Mouse (Mus musculus): ENCODE measurements around the gene Ctsa. TPM values are rescaled to one million over a fixed set of nuclear protein-coding genes. Genes with fewer than 3 reads are reported as not detected.
A peak's percentile ranks its signal among the peaks of the same experiment; 100 is the strongest.
"Not testable (repeated sequence)": the region's sequence is repeated elsewhere in the genome, so short reads cannot be mapped to it uniquely, and the experiment has no call there.

The Ctsa gene
- polyA plus RNA-seq, 1 experiment from 2014 or later: 418 TPM

DNA sequence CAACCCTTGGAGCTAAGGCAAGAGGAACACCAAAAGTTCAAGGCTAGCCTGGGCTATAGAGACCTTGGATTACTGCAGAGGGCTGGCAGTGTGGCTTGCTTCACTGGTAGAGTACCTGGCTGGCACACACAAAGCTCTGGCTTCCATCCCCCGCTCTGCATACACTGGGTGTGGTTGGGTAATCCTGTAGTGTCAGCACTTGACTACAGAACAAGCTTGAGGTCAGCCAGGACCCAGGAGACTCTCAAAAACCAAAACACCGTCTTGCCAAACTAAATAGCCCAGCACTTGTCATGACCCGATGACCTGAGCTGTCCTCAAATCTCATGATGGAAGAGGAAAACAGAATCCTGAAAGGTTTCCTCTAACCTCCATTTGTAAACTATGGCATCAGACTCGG is 42.2 kb upstream of the Ctsa start:
- H3K4me2 ChIP-seq (ENCODE audit: low read depth, low read length): no peak overlapping the region
- no peaks in the 10 kb centered on the region for H3K27me3 ChIP-seq (replicated peaks; ENCODE audit: control insufficient read depth, insufficient read depth, low read length)
- no peaks in the 10 kb centered on the region for H3K9me3 ChIP-seq (ENCODE audit: control insufficient read depth, low read length)
- ATAC-seq: no peak
- H3K4me1 ChIP-seq (ENCODE audit: control insufficient read depth, insufficient read depth, low read length): peaks cover 20% of the 10 kb centered on the region
- no peak overlapping the region for H3K27ac ChIP-seq (ENCODE audit: low read length)
- 64% methylated on average over 4 of the region's 4 CpGs for WGBS
- H3K9ac ChIP-seq (ENCODE audit: low read depth, low read length): no peak overlapping the region
- H3K36me3 ChIP-seq (ENCODE audit: control insufficient read depth, insufficient read depth, low read length): peaks cover 22% of the 10 kb centered on the region; the same call in 1 of the 2 replicates
- no peak overlapping the region for H3K4me3 ChIP-seq (ENCODE audit: low read length)

GRCm38 (mm10) chr2:164791841-164792261 is 40.8 kb upstream of the Ctsa start:
- Histone ChIP-seq H3K9ac (ENCODE audit: low read depth, low read length) (peak overlapping the region; percentile 19; the same call in 1 of the 2 replicates), H3K27me3 (replicated peaks; ENCODE audit: control insufficient read depth, insufficient read depth, low read length) (no peaks in the 10 kb centered on the region), H3K4me2 (ENCODE audit: low read depth, low read length) (no peak overlapping the region), H3K4me3 (ENCODE audit: low read length) (no peak overlapping the region), H3K9me3 (ENCODE audit: control insufficient read depth, low read length) (no peaks in the 10 kb centered on the region), H3K4me1 (ENCODE audit: control insufficient read depth, insufficient read depth, low read length) (peaks cover 16% of the 10 kb centered on the region), H3K27ac (ENCODE audit: low read length) (peak overlapping the region; percentile 28; the same call in 1 of the 2 replicates), H3K36me3 (ENCODE audit: control insufficient read depth, insufficient read depth, low read length) (peaks cover 24% of the 10 kb centered on the region; the same call in 1 of the 2 replicates)
- 87% methylated on average over 18 of the region's 18 CpGs for WGBS
- ATAC-seq: no peak

DNA sequence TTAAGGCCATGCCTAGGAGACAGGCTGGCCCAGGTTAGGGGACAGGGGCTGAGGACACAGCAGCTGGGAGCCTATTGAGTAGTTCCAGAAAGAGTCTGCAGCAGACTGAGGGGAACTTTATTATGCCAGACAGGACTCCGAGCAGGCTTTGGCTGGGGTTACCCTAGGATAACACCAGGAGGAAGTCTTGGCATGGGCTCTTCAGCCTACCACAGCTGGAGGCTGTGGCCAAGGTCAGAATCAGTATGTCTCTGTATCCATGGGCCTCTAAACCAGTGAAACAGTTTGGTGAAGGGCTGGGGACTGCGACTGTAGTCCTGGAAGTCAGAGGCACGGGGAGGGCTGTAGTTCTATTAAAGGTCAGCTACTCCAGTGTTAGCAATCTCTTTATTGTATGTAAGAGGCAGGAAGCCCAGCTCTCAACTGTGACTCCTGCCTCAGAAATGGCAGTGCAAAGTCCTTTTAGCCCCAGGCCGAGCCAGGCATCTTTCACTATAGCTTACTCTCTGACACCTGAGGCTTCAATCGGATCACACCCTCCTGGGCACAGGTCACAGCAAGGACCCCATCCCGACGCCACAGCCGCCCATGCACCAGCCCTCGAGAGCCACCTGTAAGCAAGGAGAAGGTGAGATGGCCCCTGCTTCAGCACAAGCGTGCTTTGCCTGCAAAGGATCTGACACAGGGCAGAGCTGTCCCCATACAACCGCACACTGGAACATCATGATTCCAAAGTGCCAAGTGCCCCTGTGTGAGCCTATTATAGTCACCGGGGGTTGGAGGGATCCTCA is 40.1 kb upstream of the Ctsa start:
- H3K27ac ChIP-seq (ENCODE audit: low read length): peak overlapping the region; percentile 28
- 89% methylated on average over 12 of the region's 12 CpGs for WGBS
- H3K27me3 ChIP-seq (replicated peaks; ENCODE audit: control insufficient read depth, insufficient read depth, low read length): no peaks in the 10 kb centered on the region
- peak; percentile 6; the same call in 1 of the 2 replicates for ATAC-seq
- no peak overlapping the region for H3K4me3 ChIP-seq (ENCODE audit: low read length)
- H3K9me3 ChIP-seq (ENCODE audit: control insufficient read depth, low read length): no peaks in the 10 kb centered on the region
- no peak overlapping the region for H3K4me2 ChIP-seq (ENCODE audit: low read depth, low read length)
- H3K9ac ChIP-seq (ENCODE audit: low read depth, low read length): no peak overlapping the region; the same call in 1 of the 2 replicates
- H3K4me1 ChIP-seq (ENCODE audit: control insufficient read depth, insufficient read depth, low read length): peaks cover 12% of the 10 kb centered on the region
- peaks cover 26% of the 10 kb centered on the region; the same call in 1 of the 2 replicates for H3K36me3 ChIP-seq (ENCODE audit: control insufficient read depth, insufficient read depth, low read length)

GRCm38 (mm10) chr2:164793236-164793635 is 39.4 kb upstream of the Ctsa start:
- Histone ChIP-seq H3K4me3 (ENCODE audit: low read length) (no peak overlapping the region), H3K27me3 (replicated peaks; ENCODE audit: control insufficient read depth, insufficient read depth, low read length) (no peaks in the 10 kb centered on the region), H3K36me3 (ENCODE audit: control insufficient read depth, insufficient read depth, low read length) (peaks cover 26% of the 10 kb centered on the region; the same call in 1 of the 2 replicates), H3K27ac (ENCODE audit: low read length) (no peak overlapping the region), H3K9me3 (ENCODE audit: control insufficient read depth, low read length) (no peaks in the 10 kb centered on the region), H3K4me1 (ENCODE audit: control insufficient read depth, insufficient read depth, low read length) (peaks cover 11% of the 10 kb centered on the region), H3K9ac (ENCODE audit: low read depth, low read length) (no peak overlapping the region), H3K4me2 (ENCODE audit: low read depth, low read length) (no peak overlapping the region)
- WGBS: 69% methylated on average over 3 of the region's 3 CpGs
- 0 out of 2 replicates have a peak, but pooled peaks have one; percentile 16 for ATAC-seq

GRCm38 (mm10) chr2:164793772-164794171 is 38.9 kb upstream of the Ctsa start:
- ATAC-seq: no peak
- no peaks in the 10 kb centered on the region for H3K9me3 ChIP-seq (ENCODE audit: control insufficient read depth, low read length)
- H3K9ac ChIP-seq (ENCODE audit: low read depth, low read length): no peak overlapping the region
- no peak overlapping the region for H3K4me3 ChIP-seq (ENCODE audit: low read length)
- no peak overlapping the region for H3K4me2 ChIP-seq (ENCODE audit: low read depth, low read length)
- peaks cover 23% of the 10 kb centered on the region; the same call in 1 of the 2 replicates for H3K36me3 ChIP-seq (ENCODE audit: control insufficient read depth, insufficient read depth, low read length)
- H3K27me3 ChIP-seq (replicated peaks; ENCODE audit: control insufficient read depth, insufficient read depth, low read length): no peaks in the 10 kb centered on the region
- H3K27ac ChIP-seq (ENCODE audit: low read length): no peak overlapping the region
- peaks cover 6% of the 10 kb centered on the region for H3K4me1 ChIP-seq (ENCODE audit: control insufficient read depth, insufficient read depth, low read length)
- WGBS: 91% methylated on average over 2 of the region's 2 CpGs

DNA sequence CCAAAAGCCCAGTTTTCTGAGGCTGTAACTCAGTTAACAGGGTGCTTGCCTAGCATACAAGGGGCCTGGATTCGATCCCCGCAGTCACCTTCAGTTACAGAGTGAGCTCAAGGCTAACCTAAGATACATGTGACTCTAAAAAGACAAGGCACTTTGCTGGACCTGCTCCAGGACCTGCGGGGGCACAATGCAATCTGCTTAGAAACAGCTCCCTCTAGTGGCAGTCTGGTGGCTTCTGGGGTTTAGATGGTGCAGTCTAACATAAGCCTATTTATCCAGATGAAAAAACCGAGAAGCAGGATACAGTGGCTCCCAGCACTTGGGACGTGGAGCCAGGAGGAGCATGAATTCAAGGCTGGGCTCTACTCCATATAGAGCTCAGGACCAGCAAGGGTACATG is 38.4 kb upstream of the Ctsa start:
- Histone ChIP-seq H3K27ac (ENCODE audit: low read length) (no peak overlapping the region), H3K4me2 (ENCODE audit: low read depth, low read length) (no peak overlapping the region), H3K36me3 (ENCODE audit: control insufficient read depth, insufficient read depth, low read length) (peaks cover 23% of the 10 kb centered on the region; the same call in 1 of the 2 replicates), H3K9ac (ENCODE audit: low read depth, low read length) (no peak overlapping the region), H3K4me1 (ENCODE audit: control insufficient read depth, insufficient read depth, low read length) (peaks cover 3% of the 10 kb centered on the region), H3K4me3 (ENCODE audit: low read length) (no peak overlapping the region), H3K27me3 (replicated peaks; ENCODE audit: control insufficient read depth, insufficient read depth, low read length) (no peaks in the 10 kb centered on the region), H3K9me3 (ENCODE audit: control insufficient read depth, low read length) (no peaks in the 10 kb centered on the region)
- 37% methylated on average over 5 of the region's 5 CpGs for WGBS
- peak; percentile 59 for ATAC-seq

- no peak for ATAC-seq
- 80% methylated on average over 4 of the region's 4 CpGs for WGBS
- H3K9ac ChIP-seq (ENCODE audit: low read depth, low read length): no peak overlapping the region
- H3K36me3 ChIP-seq (ENCODE audit: control insufficient read depth, insufficient read depth, low read length): peaks cover 23% of the 10 kb centered on the region
- no peak overlapping the region for H3K27ac ChIP-seq (ENCODE audit: low read length)
- peaks cover 3% of the 10 kb centered on the region for H3K4me1 ChIP-seq (ENCODE audit: control insufficient read depth, insufficient read depth, low read length)
- H3K4me2 ChIP-seq (ENCODE audit: low read depth, low read length): no peak overlapping the region
- no peak overlapping the region for H3K4me3 ChIP-seq (ENCODE audit: low read length)
- H3K9me3 ChIP-seq (ENCODE audit: control insufficient read depth, low read length): no peaks in the 10 kb centered on the region
- H3K27me3 ChIP-seq (replicated peaks; ENCODE audit: control insufficient read depth, insufficient read depth, low read length): no peaks in the 10 kb centered on the region
Observed at GRCm38 (mm10) chr2:164795868-164796267, 36.8 kb upstream of the Ctsa start.

DNA sequence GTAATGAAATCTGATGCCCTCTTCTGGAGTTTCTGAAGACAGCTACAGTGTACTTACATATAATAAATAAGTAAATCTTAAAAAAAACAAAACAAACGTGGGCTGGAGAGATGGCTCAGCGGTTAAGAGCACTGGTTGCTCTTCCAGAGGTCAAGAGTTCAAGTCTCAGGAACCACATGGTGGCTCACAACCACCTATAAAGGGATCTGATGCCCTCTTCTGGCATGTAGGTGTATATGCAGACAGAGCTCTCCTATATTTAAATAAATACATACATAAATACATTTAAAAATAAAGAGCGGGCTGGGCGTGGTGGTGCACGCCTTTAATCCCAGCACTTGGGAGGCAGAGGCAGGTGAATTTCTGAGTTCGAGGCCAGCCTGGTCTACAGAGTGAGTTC is 34.1 kb upstream of the Ctsa start:
- H3K4me2 ChIP-seq (ENCODE audit: low read depth, low read length); H3K27me3 ChIP-seq (replicated peaks; ENCODE audit: control insufficient read depth, insufficient read depth, low read length); H3K9ac ChIP-seq (ENCODE audit: low read depth, low read length); ATAC-seq; H3K36me3 ChIP-seq (ENCODE audit: control insufficient read depth, insufficient read depth, low read length); H3K9me3 ChIP-seq (ENCODE audit: control insufficient read depth, low read length); H3K27ac ChIP-seq (ENCODE audit: low read length); H3K4me1 ChIP-seq (ENCODE audit: control insufficient read depth, insufficient read depth, low read length); H3K4me3 ChIP-seq (ENCODE audit: low read length): not testable (repeated sequence)
- WGBS: 77% methylated on average over 6 of the region's 6 CpGs

GRCm38 (mm10) chr2:164800252-164801004 is 32.2 kb upstream of the Ctsa start:
- Histone ChIP-seq H3K9ac (ENCODE audit: low read depth, low read length) (no peak overlapping the region), H3K4me1 (ENCODE audit: control insufficient read depth, insufficient read depth, low read length) (peaks cover 9% of the 10 kb centered on the region), H3K9me3 (ENCODE audit: control insufficient read depth, low read length) (no peaks in the 10 kb centered on the region), H3K4me2 (ENCODE audit: low read depth, low read length) (no peak overlapping the region), H3K27ac (ENCODE audit: low read length) (no peak overlapping the region), H3K27me3 (replicated peaks; ENCODE audit: control insufficient read depth, insufficient read depth, low read length) (no peaks in the 10 kb centered on the region), H3K36me3 (ENCODE audit: control insufficient read depth, insufficient read depth, low read length) (peaks cover 6% of the 10 kb centered on the region), H3K4me3 (ENCODE audit: low read length) (no peak overlapping the region)
- no peak for ATAC-seq
- WGBS: 88% methylated on average over 13 of the region's 13 CpGs

Data from intestine, embryonic 16.5 days (tissue).